Mouse (Mus musculus) forelimb bud, embryonic 11.5 days (tissue): Measurements from ENCODE around the gene Cmklr1.

Experiments used
- DNase-seq: peaks from one replicate; pipeline ENCODE4 v3.0.0-alpha.2; 2012; ENCODE audit warnings: low read depth, low spot score

Cmklr1 gene

GRCm38 (mm10) chr5:113620999-113621398 lies 29.2 kb downstream of the Cmklr1 start:
- no peak for DNase-seq

- no peak for DNase-seq
Measured at GRCm38 (mm10) chr5:113620130-113620716, 30.0 kb downstream of the Cmklr1 start.

- DNase-seq: no peak
Measured at GRCm38 (mm10) chr5:113619151-113619550, 31.1 kb downstream of the Cmklr1 start.

- DNase-seq: no peak
Measured at GRCm38 (mm10) chr5:113618716-113619115, 31.5 kb downstream of the Cmklr1 start.

- DNase-seq: no peak
Measured at GRCm38 (mm10) chr5:113611771-113612233, 38.4 kb downstream of the Cmklr1 start.

- DNase-seq: no peak
Measured at GRCm38 (mm10) chr5:113611131-113611530, 39.1 kb downstream of the Cmklr1 start.

- no peak for DNase-seq
Measured at GRCm38 (mm10) chr5:113610490-113610889, 39.7 kb downstream of the Cmklr1 start.

GRCm38 (mm10) chr5:113609891-113610290 lies 40.3 kb downstream of the Cmklr1 start:
- DNase-seq: no peak

- DNase-seq: no peak
Measured at GRCm38 (mm10) chr5:113608511-113608910, 41.7 kb downstream of the Cmklr1 start.

GRCm38 (mm10) chr5:113607941-113608431 lies 42.2 kb downstream of the Cmklr1 start:
- no peak for DNase-seq

GRCm38 (mm10) chr5:113606961-113607785 lies 43.1 kb downstream of the Cmklr1 start:
- DNase-seq: no peak

- DNase-seq: no peak
Measured at GRCm38 (mm10) chr5:113606121-113606520, 44.1 kb downstream of the Cmklr1 start.

GRCm38 (mm10) chr5:113604758-113605157 lies 45.5 kb downstream of the Cmklr1 start:
- DNase-seq: no peak

- no peak for DNase-seq
Measured at GRCm38 (mm10) chr5:113603471-113603870, 46.8 kb downstream of the Cmklr1 start.

GRCm38 (mm10) chr5:113600803-113601202 lies 49.4 kb downstream of the Cmklr1 start:
- DNase-seq: no peak

- DNase-seq: no peak
Measured at GRCm38 (mm10) chr5:113600181-113600580, 50.0 kb downstream of the Cmklr1 start.

- no peak for DNase-seq
Measured at GRCm38 (mm10) chr5:113596780-113597353, 53.4 kb downstream of the Cmklr1 start.

- DNase-seq: no peak
Measured at GRCm38 (mm10) chr5:113596252-113596651, 54.0 kb downstream of the Cmklr1 start.

GRCm38 (mm10) chr5:113593911-113594705 lies 56.1 kb downstream of the Cmklr1 start:
- DNase-seq: no peak

GRCm38 (mm10) chr5:113591751-113592230 lies 58.4 kb downstream of the Cmklr1 start:
- peak; percentile 32 for DNase-seq

GRCm38 (mm10) chr5:113591166-113591565 lies 59.1 kb downstream of the Cmklr1 start:
- DNase-seq: no peak
